Comparison of ENCODE assay signal across 27 mouse cellular contexts in genomic region chr4:133155006-133155405, GRCm38 (mm10). TPM values are rescaled to one million over a fixed set of nuclear protein-coding genes. Genes with fewer than 3 reads are reported as not detected.
DNase-seq lines count a peak whose midpoint lies in the region; ATAC-seq and TF ChIP-seq lines count a peak whose summit lies in the region.
"Had no signal": no experiment of that assay in that cellular context is flagged by ENCODE, and none has a peak within 500 bp of the region (broad histone marks: within the 10 kb centered on the region; RNA-seq: fewer than 3 reads in every experiment).

No protein-coding gene starts in this region.

- H3K9me3 ChIP-seq in heart, embryonic 16.5 days (replicated peaks; ENCODE audit: control insufficient read depth, low read length) = no peaks in the 10 kb centered on the region
- no peaks in the 10 kb centered on the region for H3K9me3 ChIP-seq in heart, embryonic 12.5 days (replicated peaks)
- no peaks in the 10 kb centered on the region for H3K9me3 ChIP-seq in hindbrain, postnatal 0 days (ENCODE audit: low read length)
- H3K9me3 ChIP-seq: embryonic facial prominence, embryonic 13.5 days; embryonic facial prominence, embryonic 15.5 days; forebrain, embryonic 10.5 days; forebrain, embryonic 12.5 days; G1E had no signal

- TF ChIP-seq CTCF in hindbrain, postnatal 0 days (IDR thresholded peaks at IDR 0.05; ENCODE audit: low read depth) = no peak

- no peak overlapping the region for H3K9ac ChIP-seq in heart, embryonic 16.5 days (ENCODE audit: low read length)
- H3K9ac ChIP-seq in heart, embryonic 12.5 days = no peak overlapping the region
- H3K9ac ChIP-seq in hindbrain, postnatal 0 days (replicated peaks; ENCODE audit: low read length) = no peak overlapping the region
- H3K9ac ChIP-seq: embryonic facial prominence, embryonic 13.5 days; embryonic facial prominence, embryonic 15.5 days; forebrain, embryonic 12.5 days had no signal

- WGBS in heart, embryonic 16.5 days = 72% methylated on average over 5 of the region's 5 CpGs
- 80% methylated on average over 5 of the region's 5 CpGs for WGBS in heart, embryonic 12.5 days
- 90% methylated on average over 5 of the region's 5 CpGs for WGBS in hindbrain, postnatal 0 days

- H3K4me3 ChIP-seq in heart, embryonic 16.5 days (ENCODE audit: low read length) = no peak overlapping the region
- no peak overlapping the region for H3K4me3 ChIP-seq in heart, embryonic 12.5 days
- no peak overlapping the region for H3K4me3 ChIP-seq in hindbrain, postnatal 0 days (ENCODE audit: low read length)
- H3K4me3 ChIP-seq: embryonic facial prominence, embryonic 13.5 days; embryonic facial prominence, embryonic 15.5 days; erythroblast, embryonic 14.5 days; forebrain, embryonic 10.5 days; forebrain, embryonic 12.5 days had no signal

- H3K27ac ChIP-seq in heart, embryonic 16.5 days (ENCODE audit: low read length) = peak overlapping the region; percentile 42; the same call in 1 of the 2 replicates
- H3K27ac ChIP-seq in heart, embryonic 12.5 days (ENCODE audit: poor library complexity, severe bottlenecking) = no peak overlapping the region
- no peak overlapping the region for H3K27ac ChIP-seq in hindbrain, postnatal 0 days
- H3K27ac ChIP-seq: embryonic facial prominence, embryonic 13.5 days; embryonic facial prominence, embryonic 15.5 days; forebrain, embryonic 10.5 days; forebrain, embryonic 12.5 days had no signal

- H3K4me2 ChIP-seq in heart, embryonic 16.5 days (ENCODE audit: low read depth, low read length) = no peak overlapping the region
- no peak overlapping the region for H3K4me2 ChIP-seq in heart, embryonic 12.5 days
- H3K4me2 ChIP-seq in hindbrain, postnatal 0 days (ENCODE audit: low read depth, low read length) = no peak overlapping the region
- H3K4me2 ChIP-seq: embryonic facial prominence, embryonic 13.5 days; embryonic facial prominence, embryonic 15.5 days; forebrain, embryonic 12.5 days had no signal

- ATAC-seq in heart, embryonic 16.5 days (replicated peaks; ENCODE audit: extremely low read depth, insufficient read depth, low FRiP score) = no peak
- ATAC-seq in heart, embryonic 12.5 days (ENCODE audit: insufficient number of reproducible peaks, low FRiP score) = no peak
- no peak for ATAC-seq in hindbrain, postnatal 0 days
- ATAC-seq: CD4-positive, CD25-positive, alpha-beta regulatory T cell, adult 4 months; forebrain, embryonic 14.5 days; forebrain, embryonic 16.5 days had no signal

- peak; percentile 64 for DNase-seq in adrenal gland, adult 2 months
- DNase-seq in adrenal gland, adult 18-20 months (ENCODE audit: low spot score in 2 of 2) = no peak
- DNase-seq in adrenal gland, postnatal 36 days = peak; percentile 36 to 55
- no peak for DNase-seq in adrenal gland, postnatal 4 days (ENCODE audit: low spot score in 2 of 2)
- DNase-seq in Muller cell, postnatal 12 days (ENCODE audit: inconsistent ontology term) = peak; percentile 29
- no peak for DNase-seq in hindbrain, postnatal 0 days (ENCODE audit: low spot score)
- DNase-seq: adrenal gland, postnatal 10 days; cerebellum, adult 11 months; cerebellum, adult 18-20 months; cerebellum, adult 8-10 months; cerebellum, adult 9-11 months; cerebellum, postnatal 14 days; cerebellum, postnatal 36 days; embryo, embryonic 11 days had no signal

- H3K27me3 ChIP-seq in heart, embryonic 16.5 days (ENCODE audit: control insufficient read depth, insufficient read depth, low read length) = no peaks in the 10 kb centered on the region
- no peaks in the 10 kb centered on the region for H3K27me3 ChIP-seq in heart, embryonic 12.5 days (replicated peaks)
- no peaks in the 10 kb centered on the region for H3K27me3 ChIP-seq in hindbrain, postnatal 0 days (ENCODE audit: insufficient read depth, low read length)
- H3K27me3 ChIP-seq: CH12.LX; embryonic facial prominence, embryonic 13.5 days; embryonic facial prominence, embryonic 15.5 days; forebrain, embryonic 12.5 days had no signal

- no peaks in the 10 kb centered on the region for H3K36me3 ChIP-seq in heart, embryonic 16.5 days (ENCODE audit: control insufficient read depth, insufficient read depth)
- H3K36me3 ChIP-seq in heart, embryonic 12.5 days = peaks cover 3% of the 10 kb centered on the region
- H3K36me3 ChIP-seq in hindbrain, postnatal 0 days (ENCODE audit: insufficient read depth, low read length) = no peaks in the 10 kb centered on the region
- H3K36me3 ChIP-seq: embryonic facial prominence, embryonic 13.5 days; embryonic facial prominence, embryonic 15.5 days; forebrain, embryonic 12.5 days had no signal

- H3K4me1 ChIP-seq in heart, embryonic 16.5 days (ENCODE audit: control insufficient read depth, insufficient read depth, low read length) = peaks cover 39% of the 10 kb centered on the region
- peaks cover 47% of the 10 kb centered on the region for H3K4me1 ChIP-seq in heart, embryonic 12.5 days (replicated peaks)
- no peaks in the 10 kb centered on the region for H3K4me1 ChIP-seq in hindbrain, postnatal 0 days (ENCODE audit: insufficient read depth, low read length)

RNA-seq across cellular contexts. Expression of gene Wasf2, which starts 24.7 kb away (rescaled TPM):
- 100 to 1,000 TPM in 1 of 2 experiments, 10 to 100 TPM in 1; 99.4 to 130 TPM for total RNA-seq in adrenal gland, adult 2 months (2021)
- 43.2 and 57.0 TPM in 2 replicates for polyA plus RNA-seq in adrenal gland, adult 2 months (2012; rRNA removed)
- total RNA-seq in adrenal gland, adult 18-20 months (2021) = 100 to 1,000 TPM in 1 of 2 experiments, 10 to 100 TPM in 1; 97.5 to 102 TPM
- total RNA-seq in adrenal gland, postnatal 36 days (2021) = 100 to 1,000 TPM; 122 to 132 TPM
- total RNA-seq in adrenal gland, postnatal 4 days (2021) = 100 to 1,000 TPM; 155 to 157 TPM
- polyA plus RNA-seq in heart, embryonic 16.5 days (2015; fragmentation: Nextera tagmentation; extraction: Ambion mirVana) = 45.0 and 66.3 TPM in 2 replicates
- polyA plus RNA-seq in heart, embryonic 12.5 days (2016; fragmentation: Nextera tagmentation; extraction: Ambion mirVana) = 68.5 and 70.1 TPM in 2 replicates
- 14.1 and 14.7 TPM in 2 replicates for total RNA-seq in hindbrain, postnatal 0 days (2014; rRNA removed)
- 27.5 and 32.3 TPM in 2 replicates for polyA plus RNA-seq in hindbrain, postnatal 0 days (2015; fragmentation: Nextera tagmentation; extraction: Ambion mirVana)

RNA-seq across cellular contexts. Expression of gene Cd164l2, which starts 56.9 kb away (rescaled TPM):
- total RNA-seq in adrenal gland, adult 2 months (2021) = 1 to 10 TPM; 1.6 to 4.0 TPM
- polyA plus RNA-seq in adrenal gland, adult 2 months (2012; rRNA removed) = 2.5 and 5.6 TPM in 2 replicates
- total RNA-seq in adrenal gland, adult 18-20 months (2021) = 1 to 10 TPM; 1.1 to 2.6 TPM
- total RNA-seq in adrenal gland, postnatal 36 days (2021) = 1 to 10 TPM in 1 of 2 experiments, under 1 TPM in 1; 0.79 to 1.1 TPM
- total RNA-seq in adrenal gland, postnatal 4 days (2021) = 1 to 10 TPM; 2.3 to 5.2 TPM
- 0.66 TPM in 1 of 2 replicates, not detected in the other for polyA plus RNA-seq in heart, embryonic 16.5 days (2015; fragmentation: Nextera tagmentation; extraction: Ambion mirVana)
- polyA plus RNA-seq in heart, embryonic 12.5 days (2016; fragmentation: Nextera tagmentation; extraction: Ambion mirVana) = 0.34 TPM in 1 of 2 replicates, not detected in the other
- 6.2 and 6.9 TPM in 2 replicates for total RNA-seq in hindbrain, postnatal 0 days (2014; rRNA removed)
- 9.6 and 11.9 TPM in 2 replicates for polyA plus RNA-seq in hindbrain, postnatal 0 days (2015; fragmentation: Nextera tagmentation; extraction: Ambion mirVana)
- total RNA-seq: CH12.LX; common myeloid progenitor, adult 5-6 weeks; G1E had no signal
- polyA plus RNA-seq: erythroblast, embryonic 14.5 days; G1E had no signal

RNA-seq across cellular contexts. Expression of gene Gpr3, which starts 57.3 kb away (rescaled TPM):
- under 1 TPM; 0.17 to 0.21 TPM for total RNA-seq in adrenal gland, adult 2 months (2021)
- polyA plus RNA-seq in adrenal gland, adult 2 months (2012; rRNA removed) = 0.49 and 1.1 TPM in 2 replicates
- 1 to 10 TPM in 1 of 2 experiments, under 1 TPM in 1; 0.26 to 1.2 TPM for total RNA-seq in adrenal gland, adult 18-20 months (2021)
- total RNA-seq in adrenal gland, postnatal 36 days (2021) = under 1 TPM; 0.63 to 0.89 TPM
- total RNA-seq in adrenal gland, postnatal 4 days (2021) = under 1 TPM in 1 of 2 experiments, not detected in 1; 0.31 TPM
- polyA plus RNA-seq in heart, embryonic 16.5 days (2015; fragmentation: Nextera tagmentation; extraction: Ambion mirVana) = 0.14 and 0.29 TPM in 2 replicates
- 0.27 and 0.37 TPM in 2 replicates for polyA plus RNA-seq in heart, embryonic 12.5 days (2016; fragmentation: Nextera tagmentation; extraction: Ambion mirVana)
- 7.0 and 7.3 TPM in 2 replicates for total RNA-seq in hindbrain, postnatal 0 days (2014; rRNA removed)
- 4.5 and 5.5 TPM in 2 replicates for polyA plus RNA-seq in hindbrain, postnatal 0 days (2015; fragmentation: Nextera tagmentation; extraction: Ambion mirVana)
- total RNA-seq: common myeloid progenitor, adult 5-6 weeks had no signal
- polyA plus RNA-seq: CD4-positive, CD25-positive, alpha-beta regulatory T cell, adult 4 months; erythroblast, embryonic 14.5 days had no signal

Comparison
In these comparisons a context has a peak if more than half of its experiments do, and no peak if none do; other contexts are left out.
1. DNase-seq: peak in adrenal gland, adult 2 months (single experiment), adrenal gland, postnatal 36 days (2 of 2) and Muller cell, postnatal 12 days (single experiment); none in adrenal gland, adult 18-20 months (0 of 2), adrenal gland, postnatal 4 days (0 of 2) and hindbrain, postnatal 0 days (single experiment).